Mouse (Mus musculus) ES-Bruce4 (cell line): ENCODE measurements around the gene Rnf32.

Source experiments
- CTCF ChIP-seq: IDR thresholded peaks from one replicate; pipeline ENCODE4 v1.8.1; 2011; ENCODE audit warnings: low read depth, low read length
- EP300 ChIP-seq: IDR thresholded peaks from 2 replicates; pipeline ENCODE4 v1.6.1; 2011; ENCODE audit warnings: low read depth, low read length; ENCODE audit not compliant: insufficient read depth

DNA sequence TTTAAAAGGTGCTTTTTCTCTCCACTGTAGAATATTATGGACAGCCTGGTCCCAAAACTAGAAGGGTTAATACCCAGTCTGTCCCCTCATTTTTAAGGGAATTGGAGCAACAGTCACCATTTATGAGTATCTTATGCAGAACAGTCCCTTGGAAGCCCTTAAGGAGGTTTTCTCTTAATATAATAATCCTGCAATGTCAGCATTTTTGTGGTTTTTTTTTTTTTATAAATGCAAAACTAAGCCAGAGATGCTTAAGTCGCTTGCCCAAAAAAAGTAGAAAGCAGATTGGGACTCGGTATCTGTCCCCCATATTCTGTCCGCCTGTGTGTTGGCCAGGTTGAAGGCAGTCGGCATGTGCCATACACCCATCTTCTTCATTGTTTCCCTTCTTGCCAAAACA, 1.4 kb downstream of the Rnf32 start:
- no peak for TF ChIP-seq CTCF
- TF ChIP-seq EP300: no peak
